Mouse (Mus musculus) left cerebral cortex, adult 11 months (tissue): ENCODE measurements around the gene Ropn1l.

Experiments used
- DNase-seq: peaks from one replicate; pipeline ENCODE4 v3.0.0; 2022; ENCODE audit warnings: low spot score

Gene Ropn1l

GRCm38 (mm10) chr15:31442698-31443097 is 10.8 kb downstream of the Ropn1l start:
- no peak for DNase-seq

- DNase-seq: no peak
Measured at GRCm38 (mm10) chr15:31441996-31442395, 11.5 kb downstream of the Ropn1l start.

DNA sequence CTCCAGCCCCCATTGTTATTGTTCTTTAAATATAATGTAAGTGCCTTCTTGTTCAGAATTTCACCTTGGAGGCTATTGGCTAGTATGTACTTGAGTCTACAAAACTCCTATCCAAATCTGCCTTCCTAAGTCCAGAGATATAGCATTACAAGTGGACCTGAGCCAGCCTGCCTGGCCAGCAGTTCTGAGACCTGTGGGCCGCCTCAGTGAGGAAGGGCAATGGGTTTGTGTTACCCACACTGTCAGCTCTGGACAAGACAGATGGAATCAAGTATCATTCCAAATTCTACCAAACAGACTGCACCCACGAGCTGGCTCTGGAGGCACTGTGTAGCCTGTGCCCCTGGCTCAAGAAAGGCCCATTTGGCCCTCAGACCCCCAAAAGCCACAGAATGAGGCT is 16.7 kb downstream of the Ropn1l start:
- DNase-seq: no peak

GRCm38 (mm10) chr15:31436083-31436482 is 17.5 kb downstream of the Ropn1l start:
- no peak for DNase-seq

- DNase-seq: no peak
Measured at GRCm38 (mm10) chr15:31433768-31434167, 19.8 kb downstream of the Ropn1l start.

GRCm38 (mm10) chr15:31431847-31432246 is 21.7 kb downstream of the Ropn1l start:
- no peak for DNase-seq

DNA sequence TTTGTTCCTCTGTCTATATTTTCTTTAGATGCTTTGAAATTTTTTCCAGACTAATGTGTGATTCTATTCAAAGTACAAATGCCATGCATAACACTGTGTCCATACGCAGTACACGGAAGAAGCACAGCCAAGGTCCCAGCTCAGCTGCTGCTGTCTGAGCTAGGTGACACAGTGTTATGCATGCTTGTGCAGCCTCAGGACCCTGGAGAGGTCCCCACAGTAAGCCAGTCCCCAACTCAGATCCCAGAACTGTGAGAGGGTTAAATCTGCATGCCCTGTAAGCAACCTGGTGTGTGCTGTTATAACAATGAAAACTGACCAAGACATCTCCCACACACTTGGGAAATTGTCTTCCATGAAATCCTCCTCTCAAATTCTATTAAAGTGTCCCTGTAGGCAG is 23.5 kb downstream of the Ropn1l start:
- DNase-seq: no peak

- no peak for DNase-seq
Measured at GRCm38 (mm10) chr15:31429429-31429828, 24.1 kb downstream of the Ropn1l start.

DNA sequence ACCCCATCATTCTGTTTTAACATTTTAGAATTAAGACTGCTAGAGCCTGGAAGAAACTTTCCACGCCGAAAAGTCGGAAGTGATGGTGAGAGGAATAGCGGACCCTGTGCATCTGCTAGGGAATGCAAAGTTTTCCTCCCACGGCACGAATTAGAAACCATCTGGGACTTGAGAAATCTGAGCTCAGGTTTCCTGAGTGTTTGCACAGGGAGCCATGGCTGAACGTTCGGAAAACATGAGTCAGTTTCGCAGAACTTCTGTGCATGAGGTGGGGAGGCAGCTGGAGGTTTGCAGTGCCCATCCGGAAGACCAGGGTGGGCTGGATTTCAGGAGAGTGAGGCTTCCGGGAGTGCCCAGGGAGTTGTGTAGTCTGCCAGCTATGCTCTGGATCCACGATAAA is 25.0 kb downstream of the Ropn1l start:
- DNase-seq: peak; percentile 68

DNA sequence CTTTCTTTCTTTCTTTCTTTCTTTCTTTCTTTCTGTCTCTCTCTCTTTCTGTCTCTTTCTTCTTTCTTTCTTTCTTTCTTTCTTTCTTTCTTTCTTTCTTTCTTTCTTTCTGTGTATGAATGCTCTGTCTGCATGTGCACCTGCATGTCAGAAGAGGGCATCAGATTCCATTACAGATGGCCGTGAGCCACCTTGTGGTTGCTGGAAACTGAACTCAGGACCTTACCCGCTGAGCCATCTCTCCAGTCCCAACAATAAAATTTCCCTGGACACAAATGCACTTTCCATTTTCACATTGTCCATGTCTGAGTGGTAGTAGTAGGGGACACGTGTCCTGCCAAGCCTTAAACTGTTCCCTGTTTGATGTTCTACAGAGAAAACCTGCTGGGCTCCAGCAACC is 26.1 kb downstream of the Ropn1l start:
- no peak for DNase-seq

- DNase-seq: no peak
Measured at GRCm38 (mm10) chr15:31426066-31426706, 27.4 kb downstream of the Ropn1l start.

DNA sequence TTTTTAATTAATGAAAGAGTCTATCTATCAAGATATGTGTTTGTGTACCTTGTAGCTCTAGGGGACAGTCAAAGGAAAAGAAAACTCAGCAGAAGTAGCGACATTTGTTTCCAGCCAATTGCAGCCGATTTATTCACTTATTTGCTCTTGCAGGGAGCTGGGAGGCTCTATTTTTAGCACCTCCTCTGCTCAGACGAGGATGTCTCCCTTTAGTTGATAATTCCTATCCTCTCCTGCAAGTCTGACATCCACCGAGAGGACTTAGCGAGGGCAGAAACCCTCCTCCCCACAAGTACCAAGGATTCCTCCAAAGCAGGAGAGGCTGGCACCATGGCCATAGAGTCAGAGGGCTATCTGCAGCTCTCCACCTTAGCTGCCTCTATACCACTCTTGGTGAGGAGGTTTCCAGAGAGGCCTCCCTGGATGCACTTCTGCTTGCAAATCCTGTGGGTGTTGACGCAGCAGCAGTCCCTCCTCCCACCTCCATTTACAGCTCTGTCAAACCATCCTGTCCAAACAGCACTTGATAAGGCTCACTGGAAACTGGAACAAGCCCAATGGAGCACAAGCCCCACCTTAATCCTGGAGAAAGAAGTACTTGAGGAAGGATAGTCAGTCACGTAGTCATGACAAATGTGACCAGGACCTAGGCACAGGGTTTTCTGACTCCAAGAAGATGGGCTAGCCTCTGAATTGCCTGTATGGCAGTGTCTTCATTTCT is 30.7 kb downstream of the Ropn1l start:
- DNase-seq: no peak

DNA sequence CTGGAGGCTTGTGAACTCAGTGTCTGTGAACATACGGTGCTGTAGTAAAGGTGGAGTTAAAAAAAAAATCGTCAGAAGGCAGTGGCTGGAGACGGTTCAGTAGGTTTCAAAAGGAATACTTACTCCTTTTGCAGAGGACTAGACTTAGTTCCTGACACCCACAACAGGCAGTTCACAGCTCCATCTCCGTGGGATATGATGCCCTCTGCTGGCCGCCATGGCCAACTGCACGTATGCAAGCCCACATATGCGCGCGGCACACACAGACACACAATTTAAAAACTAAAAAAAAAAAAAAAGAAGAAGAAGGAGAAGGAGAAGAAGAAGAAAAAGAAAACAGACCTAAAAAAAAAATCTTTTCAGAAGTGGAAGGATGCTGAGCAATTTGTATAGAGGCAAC is 34.5 kb downstream of the Ropn1l start:
- DNase-seq: no peak

DNA sequence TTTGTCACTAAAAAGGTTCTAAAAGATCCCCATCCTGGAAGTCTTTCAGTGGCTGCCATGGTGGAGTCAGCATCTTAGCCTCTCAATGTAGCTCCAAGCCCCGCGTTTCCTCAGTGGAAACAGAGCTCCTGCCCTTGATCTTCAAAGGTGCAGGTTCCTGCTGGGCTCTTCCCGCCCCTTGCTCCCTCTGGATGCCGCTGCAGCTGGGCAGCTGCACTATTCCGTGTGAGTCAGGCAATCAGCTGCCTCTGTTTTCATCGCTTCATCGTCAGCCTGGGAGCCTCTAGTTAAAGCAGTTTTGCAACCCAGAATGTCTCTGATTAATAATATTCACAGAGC is 34.9 kb downstream of the Ropn1l start:
- DNase-seq: no peak

DNA sequence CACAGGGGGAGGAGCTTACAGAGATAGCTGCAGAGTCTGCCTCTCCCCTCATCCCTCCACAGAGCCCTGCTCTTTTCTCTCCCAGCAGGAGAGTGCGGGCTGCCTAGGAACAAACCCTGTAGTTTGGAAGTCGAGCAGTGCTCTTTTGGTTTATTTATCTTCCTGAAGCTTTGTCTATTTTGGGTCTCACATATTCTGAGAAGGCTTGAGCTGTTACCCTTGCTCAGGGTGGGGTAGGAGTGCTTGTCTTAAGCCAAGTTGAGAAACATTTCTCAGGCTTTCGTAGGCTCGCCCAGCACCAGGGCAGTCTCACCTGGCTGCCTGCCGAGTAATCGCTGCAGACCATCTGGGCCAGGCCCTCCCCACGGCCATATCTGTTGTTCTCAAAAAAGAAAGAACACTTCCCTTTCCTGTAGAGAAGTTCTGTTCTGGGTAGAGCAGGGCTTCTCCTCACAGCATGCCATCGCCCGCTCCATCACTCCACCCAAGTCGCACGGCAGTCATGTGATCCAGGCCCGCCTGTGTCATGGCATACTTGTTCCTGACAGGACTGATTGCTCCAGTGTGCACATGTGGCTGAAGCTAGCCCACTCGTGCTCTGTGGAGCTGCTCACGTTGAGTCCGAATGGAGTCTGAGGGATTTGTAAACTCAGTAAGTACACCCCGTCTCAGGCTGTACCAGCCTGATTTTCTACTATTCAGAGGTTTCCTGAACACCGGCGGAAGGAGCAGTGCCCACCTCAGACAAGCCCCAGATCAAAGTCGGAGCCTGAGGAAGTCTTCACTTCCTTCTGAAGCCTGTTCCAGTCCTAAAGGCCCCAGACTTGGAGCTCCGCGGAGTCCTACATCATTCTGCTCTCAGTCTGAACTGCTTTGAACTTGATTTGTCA is 35.5 kb downstream of the Ropn1l start:
- no peak for DNase-seq

DNA sequence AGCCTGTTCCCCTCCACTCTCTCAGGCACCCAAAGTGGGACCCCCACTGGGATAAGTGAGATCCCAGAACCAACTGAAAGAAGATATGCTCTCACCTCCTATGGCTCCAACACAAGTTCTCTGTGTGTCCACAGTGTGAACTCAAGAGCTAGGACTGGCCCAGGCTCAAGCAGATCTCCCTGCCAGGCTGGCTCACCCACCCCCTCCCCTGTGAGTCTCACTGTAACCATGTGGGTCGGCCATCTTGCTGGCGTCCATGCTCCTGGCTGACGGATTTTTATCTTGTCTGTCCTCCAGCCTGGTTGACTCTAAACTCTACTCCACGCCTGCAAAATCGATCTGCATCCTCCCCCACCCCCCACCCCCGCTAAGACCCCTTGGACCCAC is 36.1 kb downstream of the Ropn1l start:
- no peak for DNase-seq

DNA sequence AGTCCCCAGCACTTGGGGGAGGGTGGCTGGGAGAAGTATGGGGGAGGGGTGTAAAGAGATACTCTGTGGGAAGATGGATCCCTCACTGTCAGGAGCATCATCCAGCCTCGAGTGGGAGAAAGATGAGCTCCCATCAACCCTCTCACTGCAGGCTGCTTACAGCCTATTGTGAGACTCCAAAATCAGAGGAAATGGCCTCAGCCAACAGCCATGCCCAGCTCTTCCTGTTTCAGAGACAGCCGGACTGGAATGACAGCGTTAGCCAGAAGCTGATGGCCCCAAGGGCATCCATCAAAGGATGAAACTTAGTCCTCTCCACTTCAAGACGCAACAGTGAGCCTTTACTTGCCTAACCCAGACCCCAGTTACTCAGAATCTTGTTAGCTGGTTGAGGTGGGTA is 38.4 kb downstream of the Ropn1l start:
- DNase-seq: no peak

GRCm38 (mm10) chr15:31414179-31414898 is 39.2 kb downstream of the Ropn1l start:
- no peak for DNase-seq

DNA sequence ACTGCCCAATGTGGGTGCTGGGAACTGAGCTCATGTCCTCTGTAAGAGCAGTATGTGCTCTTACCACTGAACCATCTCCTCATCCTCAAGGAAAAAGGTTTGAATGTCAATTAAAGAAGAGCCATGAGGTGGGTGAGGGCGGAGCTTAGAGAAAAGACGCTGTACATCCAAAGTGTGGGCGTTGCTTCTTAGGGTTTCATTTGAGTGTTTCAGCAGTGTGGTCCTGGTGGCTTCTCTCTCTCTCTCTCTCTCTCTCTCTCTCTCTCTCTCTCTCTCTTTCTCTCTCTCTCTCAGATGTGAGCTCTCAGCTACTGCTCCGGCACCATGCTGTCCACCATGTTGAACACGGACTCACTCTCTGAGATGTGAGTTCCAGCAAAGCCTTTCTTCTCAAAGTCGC is 39.9 kb downstream of the Ropn1l start:
- no peak for DNase-seq

GRCm38 (mm10) chr15:31412933-31413332 is 40.6 kb downstream of the Ropn1l start:
- no peak for DNase-seq

GRCm38 (mm10) chr15:31412436-31412835 is 41.1 kb downstream of the Ropn1l start:
- DNase-seq: no peak

GRCm38 (mm10) chr15:31407490-31407889 is 46.0 kb downstream of the Ropn1l start:
- no peak for DNase-seq
